Mouse (Mus musculus) midbrain, embryonic 16.5 days (tissue): Measurements from ENCODE around the gene Tmprss7. TPM values are rescaled to one million over a fixed set of nuclear protein-coding genes. Genes with fewer than 3 reads are reported as not detected.

Source experiments
- ATAC-seq: fragments of 200-750 bp; cut with Nextera tagmentation; 2 replicates; pipeline ENCODE4 v1.8.0; 2017; ENCODE audit warnings: moderate TSS enrichment
- H3K27ac ChIP-seq: fragments of 300-500 bp; sonication (generic); 2 replicates; pipeline ENCODE4 v1.5.1; 2014; ENCODE audit warnings: mild to moderate bottlenecking, low read length, mixed read lengths
- H3K27me3 ChIP-seq: fragments of 300-500 bp; sonication (generic); 2 replicates; pipeline ENCODE4 v1.6.1; 2014; ENCODE audit warnings: low read depth, low read length, mixed read lengths; ENCODE audit not compliant: control insufficient read depth, insufficient read depth
- H3K36me3 ChIP-seq: fragments of 300-500 bp; sonication (generic); 2 replicates; pipeline ENCODE4 v1.6.1; 2014; ENCODE audit warnings: mild to moderate bottlenecking, low read length, moderate library complexity, mixed read lengths; ENCODE audit not compliant: control insufficient read depth, insufficient read depth
- H3K4me1 ChIP-seq: fragments of 300-500 bp; sonication (generic); 2 replicates; pipeline ENCODE4 v1.6.1; 2014; ENCODE audit warnings: mild to moderate bottlenecking, low read length, mixed read lengths; ENCODE audit not compliant: control insufficient read depth, insufficient read depth
- H3K4me2 ChIP-seq: fragments of 300-500 bp; sonication (generic); 2 replicates; pipeline ENCODE4 v1.6.1; 2014; ENCODE audit warnings: mild to moderate bottlenecking, low read length, mixed read lengths
- H3K4me3 ChIP-seq: fragments of 300-500 bp; sonication (generic); 2 replicates; pipeline ENCODE4 v1.5.1; 2014; ENCODE audit warnings: low read depth, mild to moderate bottlenecking, low read length, moderate library complexity, mixed read lengths
- H3K9ac ChIP-seq: fragments of 300-500 bp; sonication (generic); 2 replicates; pipeline ENCODE4 v1.6.1; 2014; ENCODE audit warnings: low read depth, low read length, mixed read lengths
- H3K9me3 ChIP-seq: fragments of 300-500 bp; sonication (generic); replicated peaks from 2 replicates; pipeline ENCODE4 v1.6.1; 2014; ENCODE audit warnings: mild to moderate bottlenecking, low read length, mixed read lengths; ENCODE audit not compliant: control insufficient read depth, poor library complexity, severe bottlenecking
- WGBS: fragments of 180-500 bp; shearing (Covaris S2); extraction: QIAGEN DNeasy Blood & Tissue Kit; methylation state at CpG from one replicate; pipeline ENCODE4 v1.1.7; 2014; 5-methylcytosine and 5-hydroxymethylcytosine counted together
- polyA plus RNA-seq: library from polyadenylated mRNA; unstranded; fragments of >200 nt; fragmentation: Nextera tagmentation; extraction: Ambion mirVana; gene quantifications from 2 replicates; pipeline ENCODE4 v1.2.1, GENCODE M21; 2015

The Tmprss7 gene
- polyA plus RNA-seq, 1 experiment from 2014 or later: 0.93 TPM

- no peak overlapping the region for H3K9ac ChIP-seq
- H3K36me3 ChIP-seq: no peaks in the 10 kb centered on the region
- no peaks in the 10 kb centered on the region for H3K9me3 ChIP-seq
- H3K27me3 ChIP-seq: no peaks in the 10 kb centered on the region
- H3K4me2 ChIP-seq: no peak overlapping the region
- no peak overlapping the region for H3K4me3 ChIP-seq
- ATAC-seq: no peak
- 88% methylated on average over 2 of the region's 2 CpGs for WGBS
- no peaks in the 10 kb centered on the region for H3K4me1 ChIP-seq
- no peak overlapping the region for H3K27ac ChIP-seq
Observed at GRCm38 (mm10) chr16:45666136-45666535, 27.3 kb downstream of the Tmprss7 start.

DNA sequence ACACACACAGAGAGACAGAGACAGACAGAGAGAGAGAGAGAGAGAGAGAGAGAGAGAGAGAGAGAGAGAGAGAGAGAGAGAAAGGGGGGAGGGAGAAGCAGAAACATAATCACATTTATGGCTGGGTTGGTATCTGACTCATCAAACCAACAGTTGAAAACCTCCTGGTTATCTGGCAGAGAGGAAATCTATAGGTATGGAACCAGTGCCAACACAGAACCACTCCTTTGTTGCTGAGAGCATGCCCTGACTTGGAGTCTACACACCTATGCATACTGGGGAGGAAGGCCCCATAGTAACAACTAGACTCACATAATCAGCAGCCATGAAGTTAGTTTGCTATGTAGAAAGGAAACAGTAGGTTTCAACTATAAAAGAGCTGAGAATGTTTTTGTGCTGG lies 31.1 kb downstream of the Tmprss7 start:
- no peak overlapping the region for H3K27ac ChIP-seq
- H3K4me1 ChIP-seq: no peaks in the 10 kb centered on the region
- no peak overlapping the region for H3K9ac ChIP-seq
- no peak for ATAC-seq
- no peaks in the 10 kb centered on the region for H3K9me3 ChIP-seq
- H3K4me3 ChIP-seq: no peak overlapping the region
- H3K4me2 ChIP-seq: no peak overlapping the region
- no peaks in the 10 kb centered on the region for H3K36me3 ChIP-seq
- H3K27me3 ChIP-seq: no peaks in the 10 kb centered on the region

DNA sequence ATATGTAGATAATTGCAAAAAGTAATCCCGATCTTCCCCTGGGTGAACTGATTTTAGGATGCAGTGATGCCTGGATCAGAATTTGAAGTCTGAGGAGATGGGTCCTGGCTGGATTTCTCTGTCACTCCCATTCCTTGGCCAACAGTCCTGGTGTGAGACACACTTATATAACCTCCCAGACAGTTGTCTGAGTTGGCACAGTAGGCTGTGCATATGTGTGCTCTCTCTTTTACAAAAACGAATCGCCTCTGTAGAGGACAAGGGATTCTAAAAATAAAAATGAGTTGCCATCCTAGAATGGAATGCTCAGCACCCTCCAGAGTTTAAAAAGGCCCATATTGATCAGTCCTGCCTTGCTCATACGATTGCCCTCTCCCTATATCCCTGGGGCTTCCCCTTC lies 33.9 kb downstream of the Tmprss7 start:
- no peak overlapping the region for H3K27ac ChIP-seq
- H3K9me3 ChIP-seq: no peaks in the 10 kb centered on the region
- no peak overlapping the region for H3K9ac ChIP-seq
- H3K27me3 ChIP-seq: no peaks in the 10 kb centered on the region; the same call in 1 of the 2 replicates
- no peak for ATAC-seq
- WGBS: 85% methylated on average over 4 of the region's 4 CpGs
- no peaks in the 10 kb centered on the region for H3K4me1 ChIP-seq
- H3K36me3 ChIP-seq: no peaks in the 10 kb centered on the region
- H3K4me3 ChIP-seq: no peak overlapping the region
- H3K4me2 ChIP-seq: no peak overlapping the region

DNA sequence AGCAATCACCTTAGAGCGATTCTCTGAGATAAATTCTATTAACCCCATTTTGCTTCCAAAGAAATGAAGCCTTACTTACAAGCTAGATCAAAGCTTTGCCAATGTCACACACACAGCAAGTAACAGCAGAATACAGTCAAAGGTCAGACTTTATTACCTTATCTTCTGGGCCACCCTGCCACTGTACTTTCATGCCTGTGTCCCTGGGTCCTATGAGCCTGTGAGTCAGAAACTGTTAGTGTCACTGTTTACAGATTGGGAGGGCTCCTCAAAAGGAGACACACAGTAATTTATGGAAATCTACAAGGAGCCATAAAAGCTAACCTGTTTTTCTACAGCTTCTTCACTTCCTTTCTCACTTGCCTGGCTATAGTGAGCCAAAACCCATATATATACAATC lies 35.2 kb downstream of the Tmprss7 start:
- no peak overlapping the region for H3K27ac ChIP-seq
- no peak overlapping the region for H3K4me2 ChIP-seq
- no peaks in the 10 kb centered on the region; the same call in none of the 2 replicates for H3K27me3 ChIP-seq
- no peaks in the 10 kb centered on the region for H3K9me3 ChIP-seq
- no peak for ATAC-seq
- WGBS: 100% methylated on average over 1 of the region's 1 CpGs
- no peak overlapping the region for H3K9ac ChIP-seq
- no peaks in the 10 kb centered on the region for H3K36me3 ChIP-seq
- H3K4me1 ChIP-seq: no peaks in the 10 kb centered on the region
- no peak overlapping the region for H3K4me3 ChIP-seq

GRCm38 (mm10) chr16:45657574-45658159 lies 35.8 kb downstream of the Tmprss7 start:
- Histone ChIP-seq H3K27ac (no peak overlapping the region), H3K9ac (no peak overlapping the region), H3K27me3 (no peaks in the 10 kb centered on the region; the same call in none of the 2 replicates), H3K4me3 (no peak overlapping the region), H3K36me3 (no peaks in the 10 kb centered on the region), H3K4me2 (no peak overlapping the region), H3K9me3 (no peaks in the 10 kb centered on the region), H3K4me1 (no peaks in the 10 kb centered on the region)
- no peak for ATAC-seq
- 95% methylated on average over 12 of the region's 12 CpGs for WGBS

DNA sequence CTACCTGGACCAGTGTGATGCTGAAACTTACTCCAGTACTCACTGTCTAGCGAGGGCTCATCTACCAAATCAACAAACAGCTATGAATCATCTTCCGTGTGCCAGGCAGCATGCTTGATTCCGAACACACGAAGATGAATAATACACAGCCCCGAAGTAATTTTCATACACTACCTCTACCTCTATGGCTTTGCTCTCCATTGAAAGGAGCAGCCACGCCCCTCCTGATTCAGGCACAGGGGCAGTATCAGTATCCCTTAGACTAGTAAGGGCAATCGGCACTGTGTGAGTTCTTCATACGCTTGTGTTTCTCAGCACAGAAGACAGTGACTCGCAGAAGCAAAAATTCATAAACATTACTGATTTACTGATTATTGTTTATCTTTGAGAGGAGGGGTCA lies 39.0 kb downstream of the Tmprss7 start:
- H3K4me1 ChIP-seq: no peaks in the 10 kb centered on the region
- WGBS: 68% methylated on average over 9 of the region's 9 CpGs
- no peaks in the 10 kb centered on the region for H3K36me3 ChIP-seq
- H3K4me3 ChIP-seq: peak overlapping the region; percentile 35; the same call in 1 of the 2 replicates
- H3K4me2 ChIP-seq: peak overlapping the region; percentile 62; the same call in 1 of the 2 replicates
- no peaks in the 10 kb centered on the region; the same call in none of the 2 replicates for H3K27me3 ChIP-seq
- no peak overlapping the region for H3K27ac ChIP-seq
- no peak for ATAC-seq
- H3K9ac ChIP-seq: no peak overlapping the region
- H3K9me3 ChIP-seq: no peaks in the 10 kb centered on the region

- Histone ChIP-seq H3K4me1 (no peaks in the 10 kb centered on the region), H3K4me3 (peak within 1 kb of the TSS; percentile 35), H3K4me2 (peak within 1 kb of the TSS; percentile 62), H3K27me3 (no peaks in the 10 kb centered on the region; the same call in none of the 2 replicates), H3K36me3 (no peaks in the 10 kb centered on the region), H3K27ac (no peak within 1 kb of the TSS), H3K9me3 (no peaks in the 10 kb centered on the region), H3K9ac (peak within 1 kb of the TSS; percentile 54)
- ATAC-seq: peak; percentile 45; the same call in 1 of the 2 replicates
- 5% methylated on average over 20 of the region's 20 CpGs for WGBS
Observed at GRCm38 (mm10) chr16:45653934-45654332, 39.5 kb downstream of the Tmprss7 start, which contains the start of gene BC016579. TSS of gene BC016579 (minus strand) at chr16:45654068.

- Histone ChIP-seq H3K27ac (no peak overlapping the region), H3K4me1 (no peaks in the 10 kb centered on the region), H3K9ac (peak overlapping the region; percentile 54), H3K9me3 (no peaks in the 10 kb centered on the region), H3K27me3 (no peaks in the 10 kb centered on the region; the same call in none of the 2 replicates), H3K4me2 (peak overlapping the region; percentile 62), H3K4me3 (peak overlapping the region; percentile 35), H3K36me3 (no peaks in the 10 kb centered on the region)
- ATAC-seq: no peak
- 16% methylated on average over 17 of the region's 17 CpGs for WGBS
Observed at GRCm38 (mm10) chr16:45653009-45653933, 40.2 kb downstream of the Tmprss7 start.

GRCm38 (mm10) chr16:45651497-45651896 lies 42.0 kb downstream of the Tmprss7 start:
- no peaks in the 10 kb centered on the region for H3K9me3 ChIP-seq
- no peak overlapping the region for H3K4me3 ChIP-seq
- H3K36me3 ChIP-seq: no peaks in the 10 kb centered on the region
- ATAC-seq: no peak
- H3K27ac ChIP-seq: no peak overlapping the region
- 79% methylated on average over 2 of the region's 2 CpGs for WGBS
- H3K4me1 ChIP-seq: no peaks in the 10 kb centered on the region
- no peaks in the 10 kb centered on the region; the same call in none of the 2 replicates for H3K27me3 ChIP-seq
- no peak overlapping the region for H3K9ac ChIP-seq
- H3K4me2 ChIP-seq: no peak overlapping the region
